Mouse (Mus musculus): ENCODE data around the gene Dchs1.

Dchs1 gene

GRCm38 (mm10) chr7:105784556-105784955, 2.9 kb downstream of the Dchs1 start:
- no peak for DNase-seq (ENCODE audit: extremely low spot score, low spot score)

- DNase-seq (ENCODE audit: extremely low spot score, low spot score): no peak
Observed at GRCm38 (mm10) chr7:105783861-105784260, 3.6 kb downstream of the Dchs1 start.

GRCm38 (mm10) chr7:105778553-105779265, 8.7 kb downstream of the Dchs1 start:
- no peak for DNase-seq (ENCODE audit: extremely low spot score, low spot score)

GRCm38 (mm10) chr7:105777797-105778552, 9.5 kb downstream of the Dchs1 start:
- peak; percentile 84 for DNase-seq (ENCODE audit: extremely low spot score, low spot score)

- no peak for DNase-seq (ENCODE audit: extremely low spot score, low spot score)
Observed at GRCm38 (mm10) chr7:105777316-105777715, 10.1 kb downstream of the Dchs1 start.

GRCm38 (mm10) chr7:105776026-105776425, 11.4 kb downstream of the Dchs1 start:
- no peak for DNase-seq (ENCODE audit: extremely low spot score, low spot score)

GRCm38 (mm10) chr7:105774661-105775060, 12.8 kb downstream of the Dchs1 start:
- no peak for DNase-seq (ENCODE audit: extremely low spot score, low spot score)

GRCm38 (mm10) chr7:105773041-105773440, 14.4 kb downstream of the Dchs1 start:
- no peak for DNase-seq (ENCODE audit: extremely low spot score, low spot score)

GRCm38 (mm10) chr7:105772331-105772730, 15.1 kb downstream of the Dchs1 start:
- DNase-seq (ENCODE audit: extremely low spot score, low spot score): no peak

GRCm38 (mm10) chr7:105769959-105770358, 17.5 kb downstream of the Dchs1 start:
- DNase-seq (ENCODE audit: extremely low spot score, low spot score): no peak

- peak; percentile 42 for DNase-seq (ENCODE audit: extremely low spot score, low spot score)
Observed at GRCm38 (mm10) chr7:105767729-105768165, 19.7 kb downstream of the Dchs1 start.

- DNase-seq (ENCODE audit: extremely low spot score, low spot score): no peak
Observed at GRCm38 (mm10) chr7:105764331-105764730, 23.1 kb downstream of the Dchs1 start.

- no peak for DNase-seq (ENCODE audit: extremely low spot score, low spot score)
Observed at GRCm38 (mm10) chr7:105762517-105763270, 24.8 kb downstream of the Dchs1 start.

- no peak for DNase-seq (ENCODE audit: extremely low spot score, low spot score)
Observed at GRCm38 (mm10) chr7:105761813-105762484, 25.5 kb downstream of the Dchs1 start.

GRCm38 (mm10) chr7:105753281-105753680, 34.2 kb downstream of the Dchs1 start:
- no peak for DNase-seq (ENCODE audit: extremely low spot score, low spot score)

GRCm38 (mm10) chr7:105752716-105753115, 34.7 kb downstream of the Dchs1 start:
- DNase-seq (ENCODE audit: extremely low spot score, low spot score): no peak

GRCm38 (mm10) chr7:105751491-105752433, 35.7 kb downstream of the Dchs1 start, which contains the start of gene Tpp1:
Tpp1 (minus strand) TSS chr7:105752235.
- DNase-seq (ENCODE audit: extremely low spot score, low spot score): peak; percentile 85

- no peak for DNase-seq (ENCODE audit: extremely low spot score, low spot score)
Observed at GRCm38 (mm10) chr7:105747776-105748175, 39.7 kb downstream of the Dchs1 start.

GRCm38 (mm10) chr7:105743926-105744590, 43.4 kb downstream of the Dchs1 start, which contains the start of gene Taf10:
Taf10 (minus strand) TSS chr7:105744361.
- DNase-seq (ENCODE audit: extremely low spot score, low spot score): peak; percentile 90
